Mouse (Mus musculus) cerebellum, adult 11 months (tissue): ENCODE measurements around the gene Tnf.

Experiments
- DNase-seq: peaks from one replicate; pipeline ENCODE4 v3.0.0; 2022

Tnf gene

DNA sequence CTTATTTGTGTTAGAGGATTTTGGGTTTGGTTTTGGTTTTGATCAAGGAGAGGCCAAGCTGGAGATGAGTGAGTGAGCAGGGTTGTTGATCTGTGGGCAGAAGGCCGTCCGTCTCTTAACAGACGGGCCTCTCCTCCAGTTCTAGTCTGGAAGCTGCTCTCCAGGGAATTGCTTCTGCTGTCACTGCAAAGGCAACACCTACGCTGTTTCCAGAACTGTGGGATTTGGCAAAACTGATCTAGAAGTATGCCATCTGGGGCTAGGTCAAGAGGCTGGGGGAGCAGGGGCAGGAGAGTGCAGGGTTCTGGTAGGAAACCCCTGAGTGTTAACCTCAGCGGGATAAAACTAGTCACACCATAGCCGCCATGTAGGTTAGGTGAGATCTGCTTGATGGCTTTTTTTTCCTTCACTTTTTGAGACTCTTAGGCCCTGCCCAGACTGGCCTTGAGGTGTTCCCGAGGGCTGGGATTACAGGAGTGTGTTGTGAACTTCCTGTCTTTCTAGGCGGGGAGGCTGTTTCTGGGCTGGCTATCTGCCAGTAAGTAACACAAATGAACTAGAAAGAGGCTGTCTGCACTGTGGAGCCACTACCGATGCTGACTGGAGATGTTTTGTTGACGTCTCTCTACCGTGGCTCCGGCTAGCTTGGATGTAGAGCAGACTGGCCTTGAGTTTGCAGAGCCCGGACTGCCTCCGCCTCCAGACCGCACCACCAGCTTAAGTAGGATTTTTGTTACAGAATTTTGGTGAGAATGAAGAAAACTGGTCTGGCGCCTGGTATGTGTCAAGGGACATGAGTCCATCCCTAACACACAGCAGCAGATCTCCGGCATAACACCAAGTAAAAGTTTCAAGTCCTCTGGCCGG lies 31.5 kb upstream of the Tnf start, which contains the start of gene Atp6v1g2:
Gene Atp6v1g2, plus strand, starts transcription at position 547 of the 867 bp plus-strand sequence.
- no peak for DNase-seq

- no peak for DNase-seq
These were observed 30.9 kb upstream of the Tnf start for GRCm38 (mm10) chr17:35232659-35233058.

- DNase-seq = peak; percentile 75
These were observed 30.2 kb upstream of the Tnf start for GRCm38 (mm10) chr17:35232043-35232442.

DNA sequence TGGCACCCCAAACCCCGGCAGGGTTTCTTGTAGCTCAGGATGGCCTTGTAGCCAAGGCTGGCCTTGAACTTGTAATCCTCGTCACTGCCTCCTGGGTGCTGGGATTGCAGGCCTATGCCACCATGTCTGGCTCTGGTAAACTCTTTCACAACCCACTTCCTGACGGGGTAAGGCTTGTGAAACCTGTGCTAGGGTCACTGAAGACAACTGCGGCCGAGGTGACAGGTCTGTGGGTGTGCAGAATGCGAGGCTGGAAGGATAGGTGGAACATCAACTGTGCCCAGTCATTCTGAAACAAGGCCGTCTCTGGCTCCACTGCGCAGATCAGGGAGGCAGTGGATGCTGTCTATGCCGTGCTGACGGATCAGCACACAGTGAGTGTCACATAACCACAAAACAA lies 29.2 kb upstream of the Tnf start:
- no peak for DNase-seq

DNA sequence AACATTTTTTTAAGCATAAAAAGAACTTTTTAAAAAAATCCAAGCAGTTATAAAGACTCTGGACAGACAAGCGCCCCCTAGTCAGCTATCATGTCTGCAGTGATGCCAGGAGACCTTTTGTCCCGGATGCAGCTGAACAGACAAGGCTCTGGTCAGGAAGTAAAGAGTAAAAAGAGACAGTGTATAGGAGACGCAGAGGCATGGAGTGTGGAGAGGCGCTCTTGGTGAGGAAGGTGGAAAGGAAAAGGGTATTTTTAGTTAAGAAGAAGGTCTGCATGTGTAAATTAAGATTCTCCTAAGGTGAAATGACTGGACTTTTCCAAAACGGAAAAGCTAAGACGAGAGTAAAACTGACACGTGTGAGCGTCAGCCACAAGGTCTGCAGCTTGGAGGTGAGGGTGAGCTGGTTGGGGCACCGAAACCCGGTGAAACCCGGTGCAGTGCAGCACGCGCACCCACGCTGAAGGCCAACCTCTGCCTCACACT lies 24.8 kb upstream of the Tnf start:
- no peak for DNase-seq

GRCm38 (mm10) chr17:35225456-35225855 lies 23.6 kb upstream of the Tnf start:
- no peak for DNase-seq

DNA sequence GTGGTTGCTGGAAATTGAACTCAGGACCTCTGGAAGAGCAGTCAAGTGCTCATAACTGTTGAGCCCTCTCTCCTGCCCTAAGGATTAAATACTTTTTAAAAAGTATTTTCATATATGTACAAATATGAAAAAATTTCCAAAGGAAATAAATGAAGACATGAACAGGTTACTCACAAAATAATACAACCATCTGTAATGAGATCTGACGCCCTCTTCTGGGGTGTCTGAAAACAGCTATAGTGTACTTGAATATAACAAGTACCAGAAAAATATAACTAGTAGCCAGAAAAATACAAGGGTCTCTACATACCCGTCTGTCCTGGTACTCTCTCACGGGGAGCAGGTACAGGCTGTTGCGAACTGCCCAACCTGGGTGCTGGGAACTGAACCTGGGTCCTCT lies 22.8 kb upstream of the Tnf start:
- no peak for DNase-seq

DNA sequence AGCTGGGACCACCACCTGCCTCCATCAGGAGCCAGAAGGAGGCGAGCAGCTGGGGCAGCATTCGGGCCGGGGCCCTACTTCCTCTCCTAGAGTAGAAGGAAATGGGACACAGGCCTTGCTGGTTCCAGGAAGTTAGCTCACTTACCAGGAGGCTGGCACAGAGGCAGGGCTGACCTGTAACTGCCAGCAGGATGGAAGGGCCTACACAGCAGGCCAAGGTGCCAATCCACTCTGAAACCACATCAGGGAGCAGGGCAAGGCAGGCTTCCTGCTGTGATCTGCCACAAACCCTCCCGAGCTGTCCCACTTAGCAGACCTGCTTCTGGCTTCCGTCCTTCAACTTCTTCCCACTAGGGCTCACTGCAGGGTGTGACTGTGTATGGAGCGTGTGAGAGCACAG lies 20.5 kb upstream of the Tnf start:
- no peak for DNase-seq

- no peak for DNase-seq
These were observed 18.5 kb upstream of the Tnf start, which contains the start of gene Gm16181 for GRCm38 (mm10) chr17:35220156-35220952. TSS of gene Gm16181 (plus strand) at chr17:35220834.

DNA sequence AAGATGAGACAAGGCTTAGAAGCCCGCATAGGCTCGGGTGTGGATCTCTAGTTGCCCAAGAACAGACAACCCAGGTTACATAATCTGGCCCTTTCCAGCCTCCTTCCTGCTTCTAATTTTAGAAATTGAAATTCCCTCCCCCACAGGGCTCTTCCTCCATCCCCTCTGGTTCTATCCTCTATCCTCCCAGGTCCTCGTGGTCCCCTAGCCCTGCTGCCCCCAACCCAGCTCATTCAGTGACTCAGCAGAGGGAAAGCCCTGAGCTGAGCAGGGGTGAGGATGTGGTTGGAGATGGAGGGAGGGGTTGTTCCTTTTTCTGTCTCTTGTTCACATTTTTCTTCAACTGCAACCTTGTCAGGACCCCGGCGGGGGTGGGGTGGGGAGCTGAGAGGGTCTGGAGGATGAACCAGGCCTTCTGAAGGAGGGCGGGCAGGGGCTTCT lies 17.8 kb upstream of the Tnf start:
- no peak for DNase-seq

DNA sequence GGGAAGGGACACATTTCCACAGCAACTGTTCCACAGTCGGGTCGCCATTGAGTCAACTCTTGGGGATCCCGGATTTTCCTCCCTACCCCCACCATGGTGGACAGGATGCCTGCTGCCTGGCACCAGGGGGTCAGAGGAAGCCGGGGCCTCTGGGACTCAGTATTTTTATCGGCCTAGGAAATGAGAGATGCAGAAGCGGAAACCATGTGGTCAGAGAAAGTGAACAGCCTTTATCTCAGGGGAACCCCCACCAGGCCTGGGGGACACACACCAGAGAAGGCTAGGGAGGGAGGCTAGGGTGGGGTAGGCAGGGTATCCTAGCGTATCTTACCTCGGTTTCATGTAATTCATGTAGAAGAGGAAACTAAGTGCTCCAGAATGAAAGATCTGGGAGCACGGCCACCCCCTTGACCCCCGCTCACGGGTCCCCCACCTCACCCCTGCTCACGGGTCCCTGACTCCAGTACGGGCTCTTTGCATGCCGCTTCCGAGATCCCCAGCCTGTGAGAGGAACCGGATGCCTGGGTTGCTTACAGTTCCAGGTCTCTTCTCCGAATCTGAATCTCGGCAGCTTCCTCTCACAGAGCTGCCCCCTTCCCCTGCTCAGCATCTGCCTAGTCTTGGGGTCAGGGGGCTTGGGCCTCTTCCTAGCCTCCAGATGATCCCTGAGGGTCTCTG lies 16.8 kb upstream of the Tnf start:
- no peak for DNase-seq

DNA sequence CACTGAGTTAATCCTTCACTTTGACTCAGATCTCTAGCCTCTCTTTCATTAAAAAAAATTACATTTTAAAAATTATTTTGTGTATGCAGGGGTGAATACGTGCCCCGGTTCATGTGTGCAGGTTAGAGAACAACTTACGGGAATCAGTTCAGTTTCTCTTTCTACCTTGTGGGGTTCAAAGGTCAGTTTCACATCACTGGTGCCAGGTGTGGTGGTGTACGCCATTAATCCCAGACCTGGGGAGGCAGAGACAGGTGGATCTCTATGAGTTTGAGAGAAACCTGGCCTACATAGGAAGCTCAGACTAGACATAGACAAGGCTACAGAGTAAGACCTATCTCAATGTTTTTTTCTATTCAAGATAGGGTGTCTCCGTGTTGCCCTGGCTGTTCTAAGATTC lies 11.3 kb upstream of the Tnf start:
- DNase-seq = no peak

GRCm38 (mm10) chr17:35210593-35210992 lies 8.8 kb upstream of the Tnf start:
- DNase-seq = no peak

DNA sequence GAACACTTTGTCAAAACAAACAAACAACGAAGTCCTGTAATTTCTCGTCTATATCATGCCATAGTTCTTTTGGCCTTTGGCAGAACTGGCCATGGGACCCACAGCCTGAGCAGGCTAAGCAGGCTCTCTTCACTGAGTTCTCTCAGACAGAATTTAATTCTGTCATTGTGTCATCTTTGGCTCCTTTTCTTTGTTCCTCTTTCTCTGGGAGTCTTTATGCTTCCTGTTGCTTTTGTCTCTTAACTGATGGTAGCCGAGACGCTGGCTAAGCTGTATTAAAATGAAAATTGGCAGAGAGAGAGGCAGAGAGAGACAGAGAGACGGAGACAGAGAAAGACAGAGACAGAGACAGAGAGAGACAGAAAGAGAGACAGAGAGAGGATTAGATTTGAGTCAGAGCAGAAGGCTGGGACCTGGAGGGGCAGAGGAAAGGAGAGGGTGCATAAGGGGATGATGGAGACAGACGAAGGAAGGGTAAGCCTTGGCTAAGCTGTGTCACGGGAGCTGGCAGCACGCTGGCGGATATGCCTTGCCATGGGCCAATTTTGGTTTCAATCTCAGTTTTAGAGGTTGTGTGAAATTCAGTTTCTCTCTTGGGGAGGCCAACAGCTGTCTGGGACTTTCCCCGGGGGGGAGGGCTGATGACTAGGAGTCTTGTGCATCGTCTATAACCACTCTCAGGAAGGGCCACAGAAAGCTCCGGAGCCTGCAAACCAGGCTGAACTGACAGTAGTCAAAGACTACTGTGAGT lies 8.2 kb upstream of the Tnf start:
- no peak for DNase-seq

GRCm38 (mm10) chr17:35205380-35205769 lies 3.6 kb upstream of the Tnf start:
- DNase-seq = no peak

- no peak for DNase-seq
These were observed 2.9 kb upstream of the Tnf start, which contains the start of gene Lta for GRCm38 (mm10) chr17:35204494-35205379. TSS of gene Lta (minus strand) at chr17:35205351.

DNA sequence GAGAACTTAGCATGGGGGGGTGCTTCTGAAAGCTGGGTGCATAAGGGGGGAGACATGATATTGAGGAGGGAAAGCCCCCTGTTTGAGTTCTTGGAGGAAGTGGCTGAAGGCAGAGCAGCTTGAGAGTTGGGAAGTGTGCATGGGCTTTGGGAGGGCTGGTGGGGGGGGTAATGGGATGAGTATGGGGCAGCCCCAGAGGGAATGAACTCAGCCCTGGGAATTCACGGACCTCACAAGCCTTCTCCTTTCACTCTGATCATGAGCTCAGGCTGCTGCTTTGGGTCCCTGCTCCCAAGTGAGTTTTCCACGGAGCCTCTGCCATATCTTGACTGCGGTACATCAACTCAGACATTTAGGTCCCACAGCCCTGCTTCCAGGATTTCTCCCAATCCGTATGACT lies 635 bp upstream of the Tnf start:
- no peak for DNase-seq

DNA sequence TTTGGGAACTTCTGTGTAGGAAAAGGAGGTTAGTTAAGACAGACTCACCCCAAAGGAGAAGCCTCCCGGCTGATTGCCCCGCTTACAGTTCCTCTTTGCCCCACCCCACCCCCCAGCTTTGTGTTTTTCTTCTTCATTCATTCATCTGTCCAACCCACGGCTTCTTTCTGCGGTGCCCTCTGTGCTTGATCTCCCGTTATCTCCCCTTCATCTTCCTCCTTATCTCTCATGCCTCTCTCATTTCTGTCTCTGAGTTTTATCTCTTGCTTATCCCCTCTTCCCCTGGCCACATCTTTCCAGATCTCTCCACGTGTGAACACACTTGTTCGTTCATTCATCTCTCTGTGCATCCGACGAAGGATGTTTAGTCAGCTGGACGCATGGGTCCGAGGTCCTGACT lies 679 bp downstream of the Tnf start:
- no peak for DNase-seq

DNA sequence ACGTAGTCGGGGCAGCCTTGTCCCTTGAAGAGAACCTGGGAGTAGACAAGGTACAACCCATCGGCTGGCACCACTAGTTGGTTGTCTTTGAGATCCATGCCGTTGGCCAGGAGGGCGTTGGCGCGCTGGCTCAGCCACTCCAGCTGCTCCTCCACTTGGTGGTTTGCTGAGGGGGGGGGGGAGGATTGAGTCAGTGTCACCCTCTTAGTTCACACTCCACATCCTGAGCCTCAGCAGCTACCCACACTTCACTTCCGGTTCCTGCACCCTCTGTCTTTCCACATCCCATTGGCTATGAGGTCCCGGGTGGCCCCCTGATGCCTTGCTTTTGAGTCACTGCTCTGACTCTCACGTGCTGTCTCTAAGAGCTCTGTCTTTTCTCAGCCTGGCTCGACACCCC lies 1.4 kb downstream of the Tnf start:
- DNase-seq = no peak

- no peak for DNase-seq
These were observed 2.9 kb downstream of the Tnf start for GRCm38 (mm10) chr17:35198946-35199345.

GRCm38 (mm10) chr17:35198029-35198428 lies 3.8 kb downstream of the Tnf start:
- DNase-seq = no peak
